Mouse (Mus musculus): ENCODE data around the gene Bdh1. TPM values are rescaled to one million over a fixed set of nuclear protein-coding genes. Genes with fewer than 3 reads are reported as not detected.

Bdh1 gene
- polyA plus RNA-seq, 1 experiment from 2014 or later = 3.1 TPM

GRCm38 (mm10) chr16:31428675-31429470 is 6.8 kb downstream of the Bdh1 start:
- Histone ChIP-seq H3K4me3 (ENCODE audit: low read depth, low read length) (peak overlapping the region; percentile 48), H3K36me3 (ENCODE audit: insufficient read depth) (no peaks in the 10 kb centered on the region), H3K27ac (ENCODE audit: low read depth) (no peak overlapping the region), H3K9ac (peak overlapping the region; percentile 38; the same call in 1 of the 2 replicates), H3K4me1 (ENCODE audit: insufficient read depth) (peaks cover 12% of the 10 kb centered on the region; the same call in 1 of the 2 replicates), H3K9me3 (ENCODE audit: low read depth, low read length) (no peaks in the 10 kb centered on the region), H3K27me3 (ENCODE audit: insufficient read depth, low read length) (peaks cover 17% of the 10 kb centered on the region), H3K4me2 (peak overlapping the region; percentile 87)
- TF ChIP-seq CTCF (IDR thresholded peaks at IDR 0.05; ENCODE audit: low read depth) = peak; percentile 29; the same call in 1 of the 2 replicates
- ATAC-seq (ENCODE audit: insufficient read depth) (no peak), DNase-seq (peak; percentile 40)
- WGBS = under 1% methylated on average over 65 of the region's 65 CpGs

- Histone ChIP-seq H3K9me3 (ENCODE audit: low read depth, low read length) (no peaks in the 10 kb centered on the region), H3K4me1 (ENCODE audit: insufficient read depth) (peaks cover 12% of the 10 kb centered on the region; the same call in 1 of the 2 replicates), H3K4me2 (peak overlapping the region; percentile 87), H3K36me3 (ENCODE audit: insufficient read depth) (no peaks in the 10 kb centered on the region), H3K4me3 (ENCODE audit: low read depth, low read length) (peak overlapping the region; percentile 48), H3K9ac (peak overlapping the region; percentile 38; the same call in 1 of the 2 replicates), H3K27ac (ENCODE audit: low read depth) (no peak overlapping the region), H3K27me3 (ENCODE audit: insufficient read depth, low read length) (peaks cover 17% of the 10 kb centered on the region)
- ATAC-seq (ENCODE audit: insufficient read depth) (peak; percentile 98), DNase-seq (peak; percentile 94)
- 0% methylated on average over 49 of the region's 49 CpGs for WGBS
- TF ChIP-seq CTCF (IDR thresholded peaks at IDR 0.05; ENCODE audit: low read depth) = no peak
Observed at GRCm38 (mm10) chr16:31429471-31430155, 7.5 kb downstream of the Bdh1 start.

- ATAC-seq (ENCODE audit: insufficient read depth) = no peak
- no peak overlapping the region for H3K4me3 ChIP-seq (ENCODE audit: low read depth, low read length)
- no peak overlapping the region for H3K9ac ChIP-seq
- H3K9me3 ChIP-seq (ENCODE audit: low read depth, low read length) = no peaks in the 10 kb centered on the region
- H3K36me3 ChIP-seq (ENCODE audit: insufficient read depth) = no peaks in the 10 kb centered on the region
- no peak overlapping the region for H3K4me2 ChIP-seq
- no peak overlapping the region for H3K27ac ChIP-seq (ENCODE audit: low read depth)
- TF ChIP-seq CTCF (IDR thresholded peaks at IDR 0.05; ENCODE audit: low read depth) = no peak
- peak; percentile 82 for DNase-seq
- H3K27me3 ChIP-seq (ENCODE audit: insufficient read depth, low read length) = peaks cover 6% of the 10 kb centered on the region
- WGBS = 57% methylated on average over 12 of the region's 12 CpGs
- peaks cover 9% of the 10 kb centered on the region; the same call in 1 of the 2 replicates for H3K4me1 ChIP-seq (ENCODE audit: insufficient read depth)
Observed at GRCm38 (mm10) chr16:31433466-31434110, 11.5 kb downstream of the Bdh1 start.

GRCm38 (mm10) chr16:31435146-31435545 is 13.1 kb downstream of the Bdh1 start:
- H3K4me2 ChIP-seq = no peak overlapping the region
- H3K4me1 ChIP-seq (ENCODE audit: insufficient read depth) = 0 out of 2 replicates have a peak, but pooled peaks cover under 1% of the 10 kb centered on the region
- 82% methylated on average over 4 of the region's 4 CpGs for WGBS
- H3K9ac ChIP-seq = no peak overlapping the region
- no peaks in the 10 kb centered on the region for H3K9me3 ChIP-seq (ENCODE audit: low read depth, low read length)
- no peak for TF ChIP-seq CTCF (IDR thresholded peaks at IDR 0.05; ENCODE audit: low read depth)
- no peak overlapping the region for H3K4me3 ChIP-seq (ENCODE audit: low read depth, low read length)
- no peaks in the 10 kb centered on the region for H3K36me3 ChIP-seq (ENCODE audit: insufficient read depth)
- DNase-seq (no peak), ATAC-seq (ENCODE audit: insufficient read depth) (no peak)
- no peak overlapping the region for H3K27ac ChIP-seq (ENCODE audit: low read depth)
- no peaks in the 10 kb centered on the region for H3K27me3 ChIP-seq (ENCODE audit: insufficient read depth, low read length)

GRCm38 (mm10) chr16:31436085-31436484 is 14.0 kb downstream of the Bdh1 start:
- H3K4me2 ChIP-seq = no peak overlapping the region
- no peaks in the 10 kb centered on the region for H3K36me3 ChIP-seq (ENCODE audit: insufficient read depth)
- H3K4me3 ChIP-seq (ENCODE audit: low read depth, low read length) = no peak overlapping the region
- H3K4me1 ChIP-seq (ENCODE audit: insufficient read depth) = no peaks in the 10 kb centered on the region
- H3K9ac ChIP-seq = no peak overlapping the region
- DNase-seq (no peak), ATAC-seq (ENCODE audit: insufficient read depth) (no peak)
- no peaks in the 10 kb centered on the region for H3K9me3 ChIP-seq (ENCODE audit: low read depth, low read length)
- H3K27ac ChIP-seq (ENCODE audit: low read depth) = no peak overlapping the region
- no peaks in the 10 kb centered on the region for H3K27me3 ChIP-seq (ENCODE audit: insufficient read depth, low read length)
- 50% methylated on average over 9 of the region's 9 CpGs for WGBS
- TF ChIP-seq CTCF (IDR thresholded peaks at IDR 0.05; ENCODE audit: low read depth) = peak; percentile 32; the same call in 1 of the 2 replicates

GRCm38 (mm10) chr16:31437358-31437757 is 15.3 kb downstream of the Bdh1 start:
- H3K4me3 ChIP-seq (ENCODE audit: low read depth, low read length) = no peak overlapping the region
- no peak for TF ChIP-seq CTCF (IDR thresholded peaks at IDR 0.05; ENCODE audit: low read depth)
- no peaks in the 10 kb centered on the region for H3K27me3 ChIP-seq (ENCODE audit: insufficient read depth, low read length)
- no peaks in the 10 kb centered on the region for H3K9me3 ChIP-seq (ENCODE audit: low read depth, low read length)
- no peaks in the 10 kb centered on the region for H3K4me1 ChIP-seq (ENCODE audit: insufficient read depth)
- no peak overlapping the region for H3K9ac ChIP-seq
- H3K4me2 ChIP-seq = no peak overlapping the region
- no peaks in the 10 kb centered on the region for H3K36me3 ChIP-seq (ENCODE audit: insufficient read depth)
- ATAC-seq (ENCODE audit: insufficient read depth) (no peak), DNase-seq (no peak)
- WGBS = 84% methylated on average over 11 of the region's 11 CpGs
- H3K27ac ChIP-seq (ENCODE audit: low read depth) = no peak overlapping the region
